Mouse (Mus musculus) hindbrain, embryonic 16.5 days (tissue): ENCODE results near the gene Sipa1. TPM values are rescaled to one million over a fixed set of nuclear protein-coding genes. Genes with fewer than 3 reads are reported as not detected.

Source experiments
- ATAC-seq: fragments of 200-750 bp; cut with Nextera tagmentation; 2 replicates; pipeline ENCODE4 v1.8.0; 2017; ENCODE audit warnings: moderate TSS enrichment, moderate library complexity
- H3K27ac ChIP-seq: fragments of 300-500 bp; sonication (generic); 2 replicates; pipeline ENCODE4 v1.5.1; 2014; ENCODE audit warnings: low read depth, mild to moderate bottlenecking, control low read depth, low read length, moderate library complexity
- H3K27me3 ChIP-seq: fragments of 300-500 bp; sonication (generic); replicated peaks from 2 replicates; pipeline ENCODE4 v1.6.1; 2014; ENCODE audit warnings: low read length; ENCODE audit not compliant: control insufficient read depth, insufficient read depth
- H3K36me3 ChIP-seq: fragments of 300-500 bp; sonication (generic); 2 replicates; pipeline ENCODE4 v1.6.1; 2014; ENCODE audit warnings: mild to moderate bottlenecking, low read length, moderate library complexity, mixed read lengths; ENCODE audit not compliant: control insufficient read depth, insufficient read depth
- H3K4me1 ChIP-seq: fragments of 300-500 bp; sonication (generic); 2 replicates; pipeline ENCODE4 v1.6.1; 2014; ENCODE audit warnings: low read depth, low read length; ENCODE audit not compliant: control insufficient read depth, insufficient read depth
- H3K4me2 ChIP-seq: fragments of 300-500 bp; sonication (generic); 2 replicates; pipeline ENCODE4 v1.6.1; 2014; ENCODE audit warnings: mild to moderate bottlenecking, low read length, control low read depth, moderate library complexity
- H3K4me3 ChIP-seq: fragments of 300-500 bp; sonication (generic); 2 replicates; pipeline ENCODE4 v1.5.1; 2014; ENCODE audit warnings: mild to moderate bottlenecking, low read length, control low read depth, moderate library complexity
- H3K9ac ChIP-seq: fragments of 300-500 bp; sonication (generic); 2 replicates; pipeline ENCODE4 v1.6.1; 2014; ENCODE audit warnings: low read depth, mild to moderate bottlenecking, control low read depth, low read length, moderate library complexity
- H3K9me3 ChIP-seq: fragments of 300-500 bp; sonication (generic); 2 replicates; pipeline ENCODE4 v1.6.1; 2014; ENCODE audit warnings: mild to moderate bottlenecking, low read length, moderate library complexity; ENCODE audit not compliant: control insufficient read depth
- WGBS: fragments of 180-500 bp; shearing (Covaris S2); extraction: QIAGEN DNeasy Blood & Tissue Kit; methylation state at CpG from one replicate; pipeline ENCODE4 v1.1.7; 2014; 5-methylcytosine and 5-hydroxymethylcytosine counted together
- polyA plus RNA-seq: library from polyadenylated mRNA; unstranded; fragments of >200 nt; fragmentation: Nextera tagmentation; extraction: Ambion mirVana; gene quantifications from 2 replicates; pipeline ENCODE4 v1.2.1, GENCODE M21; 2015

Gene Sipa1
- 14.3 and 19.1 TPM in 2 replicates for polyA plus RNA-seq

- H3K27me3 ChIP-seq = no peaks in the 10 kb centered on the region
Measured at GRCm38 (mm10) chr19:5662981-5663913, at the start of gene Sipa1. Gene Sipa1 (minus strand): TSS chr19:5663707.

GRCm38 (mm10) chr19:5713255-5713654 lies 49.7 kb upstream of the Sipa1 start:
- Histone ChIP-seq H3K27me3 (no peaks in the 10 kb centered on the region), H3K36me3 (peaks cover 20% of the 10 kb centered on the region), H3K4me2 (peak overlapping the region; percentile 31; the same call in 1 of the 2 replicates), H3K9me3 (no peaks in the 10 kb centered on the region), H3K4me3 (peak overlapping the region; percentile 7; the same call in 1 of the 2 replicates), H3K27ac (no peak overlapping the region; the same call in 1 of the 2 replicates), H3K9ac (no peak overlapping the region), H3K4me1 (peaks cover 17% of the 10 kb centered on the region)
- no peak for ATAC-seq
- WGBS = 88% methylated on average over 5 of the region's 5 CpGs

More at GRCm38 (mm10) chr19:5662981-5663913, at the start of gene Sipa1:
- H3K4me2 ChIP-seq = peak within 1 kb of the TSS; percentile 49
- peak within 1 kb of the TSS; percentile 30 for H3K27ac ChIP-seq
- ATAC-seq = peak; percentile 86
- peaks cover 6% of the 10 kb centered on the region for H3K4me1 ChIP-seq
- H3K9ac ChIP-seq = peak within 1 kb of the TSS; percentile 53
- H3K9me3 ChIP-seq = no peaks in the 10 kb centered on the region
- peak within 1 kb of the TSS; percentile 35 for H3K4me3 ChIP-seq
- 4% methylated on average over 31 of the region's 32 CpGs for WGBS
- peaks cover 22% of the 10 kb centered on the region for H3K36me3 ChIP-seq

GRCm38 (mm10) chr19:5711907-5712460 lies 48.5 kb upstream of the Sipa1 start:
- Histone ChIP-seq H3K9me3 (no peaks in the 10 kb centered on the region), H3K4me3 (no peak overlapping the region), H3K4me1 (peaks cover 17% of the 10 kb centered on the region), H3K27me3 (no peaks in the 10 kb centered on the region), H3K27ac (no peak overlapping the region), H3K4me2 (no peak overlapping the region), H3K9ac (no peak overlapping the region), H3K36me3 (peaks cover 26% of the 10 kb centered on the region)
- 95% methylated on average over 14 of the region's 14 CpGs for WGBS
- no peak for ATAC-seq

GRCm38 (mm10) chr19:5711218-5711617 lies 47.7 kb upstream of the Sipa1 start:
- Histone ChIP-seq H3K36me3 (peaks cover 26% of the 10 kb centered on the region), H3K4me3 (no peak overlapping the region), H3K4me1 (peaks cover 15% of the 10 kb centered on the region), H3K4me2 (no peak overlapping the region), H3K27me3 (no peaks in the 10 kb centered on the region), H3K9ac (no peak overlapping the region), H3K27ac (no peak overlapping the region), H3K9me3 (no peaks in the 10 kb centered on the region)
- WGBS = 11% methylated on average over 3 of the region's 3 CpGs
- ATAC-seq = no peak

- Histone ChIP-seq H3K36me3 (peaks cover 26% of the 10 kb centered on the region), H3K27me3 (no peaks in the 10 kb centered on the region), H3K4me1 (peaks cover 9% of the 10 kb centered on the region; the same call in 1 of the 2 replicates), H3K9me3 (no peaks in the 10 kb centered on the region), H3K4me2 (no peak overlapping the region), H3K9ac (no peak overlapping the region), H3K27ac (no peak overlapping the region), H3K4me3 (no peak overlapping the region)
- ATAC-seq = no peak
- 81% methylated on average over 8 of the region's 8 CpGs for WGBS
Measured at GRCm38 (mm10) chr19:5710581-5710980, 47.1 kb upstream of the Sipa1 start.

GRCm38 (mm10) chr19:5710068-5710467 lies 46.6 kb upstream of the Sipa1 start:
- WGBS = 94% methylated on average over 6 of the region's 6 CpGs
- H3K9me3 ChIP-seq = no peaks in the 10 kb centered on the region
- H3K9ac ChIP-seq = no peak overlapping the region
- no peak overlapping the region for H3K4me3 ChIP-seq
- H3K27me3 ChIP-seq = no peaks in the 10 kb centered on the region
- peaks cover 26% of the 10 kb centered on the region for H3K36me3 ChIP-seq
- H3K4me2 ChIP-seq = no peak overlapping the region
- H3K4me1 ChIP-seq = peaks cover 8% of the 10 kb centered on the region; the same call in 1 of the 2 replicates
- ATAC-seq = no peak
- no peak overlapping the region for H3K27ac ChIP-seq

GRCm38 (mm10) chr19:5704801-5705571 lies 41.5 kb upstream of the Sipa1 start:
- Histone ChIP-seq H3K27ac (peak overlapping the region; percentile 30; the same call in 1 of the 2 replicates), H3K4me1 (no peaks in the 10 kb centered on the region; the same call in 1 of the 2 replicates), H3K4me2 (no peak overlapping the region), H3K36me3 (peaks cover 31% of the 10 kb centered on the region), H3K9ac (no peak overlapping the region), H3K27me3 (no peaks in the 10 kb centered on the region), H3K4me3 (no peak overlapping the region), H3K9me3 (no peaks in the 10 kb centered on the region)
- ATAC-seq = peak; percentile 51; the same call in 1 of the 2 replicates
- WGBS = 45% methylated on average over 10 of the region's 10 CpGs

- peak within 1 kb of the TSS; percentile 30; the same call in 1 of the 2 replicates for H3K27ac ChIP-seq
- WGBS = 73% methylated on average over 17 of the region's 17 CpGs
- no peak within 1 kb of the TSS for H3K9ac ChIP-seq
- 0 out of 2 replicates have a peak, but pooled peaks have one; percentile 13 for ATAC-seq
- H3K27me3 ChIP-seq = no peaks in the 10 kb centered on the region
- peaks cover 29% of the 10 kb centered on the region for H3K36me3 ChIP-seq
- H3K4me1 ChIP-seq = no peaks in the 10 kb centered on the region; the same call in 1 of the 2 replicates
- no peaks in the 10 kb centered on the region for H3K9me3 ChIP-seq
- H3K4me3 ChIP-seq = no peak within 1 kb of the TSS
- no peak within 1 kb of the TSS for H3K4me2 ChIP-seq
Measured at GRCm38 (mm10) chr19:5704163-5704800, 40.8 kb upstream of the Sipa1 start, which contains the start of gene Kcnk7. Gene Kcnk7 (plus strand): TSS chr19:5704367.
